Mouse (Mus musculus) cerebellum, adult 18-20 months (tissue): ENCODE measurements at regions not wholly inside any gene's neighbourhood (a gene's known extent, or its start where the extent isn't known, plus 50 kb on each side); places are given as distances from the start of the nearest gene placed in this dataset.
A peak's percentile ranks its signal among the peaks of the same experiment; 100 is the strongest.

Source experiments
- DNase-seq, 2 experiments: peaks; one replicate each; pipeline ENCODE4 v3.0.0; 2021

DNA sequence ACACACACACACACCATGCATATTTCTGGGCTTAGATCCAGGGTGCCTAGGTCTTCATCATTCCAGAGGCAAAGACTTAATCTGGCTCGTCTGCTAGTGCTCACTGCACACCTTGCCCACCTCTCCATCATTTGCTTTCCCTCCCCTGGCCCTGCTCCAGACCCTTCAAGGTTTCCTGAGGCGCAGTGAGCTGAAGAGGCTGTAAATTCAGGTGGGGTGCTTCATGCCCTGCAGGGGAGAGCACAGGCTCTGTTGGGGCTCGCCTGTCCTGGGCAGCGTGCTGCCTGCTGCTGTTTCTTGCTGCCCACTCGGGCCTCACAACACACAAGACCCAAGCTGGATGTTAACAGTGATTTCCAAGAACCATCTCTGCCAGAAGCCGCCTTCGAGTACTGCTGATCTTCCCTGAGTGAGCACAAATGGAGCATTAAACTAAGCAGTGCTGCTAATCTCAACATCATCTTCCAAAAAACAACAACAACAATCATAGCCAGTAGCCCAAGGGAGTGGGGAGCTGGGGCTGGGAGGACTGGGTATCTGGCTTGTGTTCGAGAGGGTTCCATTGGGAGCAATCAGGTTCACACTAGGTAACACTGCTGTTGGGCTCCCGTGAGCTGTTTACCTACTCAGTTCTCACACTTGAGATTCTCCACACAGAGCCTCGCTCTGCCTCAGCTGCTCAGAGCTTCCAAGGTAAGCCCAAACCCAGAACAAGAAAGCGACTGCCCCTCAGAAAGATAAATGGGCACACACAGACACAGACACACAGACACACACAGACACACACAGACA lies 181.1 kb downstream of the Wdr11 start:
- no peak for DNase-seq

DNA sequence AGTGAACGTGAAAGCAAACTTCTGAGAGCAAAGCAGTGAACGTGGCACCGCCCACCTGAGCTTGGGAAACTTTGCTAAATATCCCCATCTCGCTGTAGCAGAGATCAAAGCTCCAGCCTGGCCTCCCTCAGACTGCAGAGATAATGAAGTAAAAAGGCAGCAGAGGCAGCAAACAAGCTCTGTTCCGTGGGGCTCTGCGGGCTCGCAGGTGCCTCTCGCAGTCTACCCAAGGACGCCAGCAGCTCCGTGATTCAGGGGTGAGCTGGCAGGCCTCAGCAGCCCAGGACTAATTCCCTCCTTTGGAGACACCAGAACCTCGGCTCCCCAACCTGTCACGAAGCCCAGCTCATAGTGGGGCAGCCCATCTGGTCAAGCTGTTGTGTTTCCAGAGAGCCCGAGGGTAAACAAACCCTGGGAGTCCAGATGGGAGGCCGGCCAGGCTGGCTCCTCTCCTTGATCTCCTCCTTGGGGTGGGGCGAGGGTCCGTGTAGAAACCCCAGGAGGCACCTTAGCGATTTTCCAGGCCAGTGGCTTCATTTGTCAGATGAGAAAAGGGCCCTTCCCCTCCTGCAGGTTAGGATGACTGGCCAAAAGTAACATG lies 182.7 kb downstream of the Wdr11 start:
- peak; percentile 75 to 80 for DNase-seq

DNA sequence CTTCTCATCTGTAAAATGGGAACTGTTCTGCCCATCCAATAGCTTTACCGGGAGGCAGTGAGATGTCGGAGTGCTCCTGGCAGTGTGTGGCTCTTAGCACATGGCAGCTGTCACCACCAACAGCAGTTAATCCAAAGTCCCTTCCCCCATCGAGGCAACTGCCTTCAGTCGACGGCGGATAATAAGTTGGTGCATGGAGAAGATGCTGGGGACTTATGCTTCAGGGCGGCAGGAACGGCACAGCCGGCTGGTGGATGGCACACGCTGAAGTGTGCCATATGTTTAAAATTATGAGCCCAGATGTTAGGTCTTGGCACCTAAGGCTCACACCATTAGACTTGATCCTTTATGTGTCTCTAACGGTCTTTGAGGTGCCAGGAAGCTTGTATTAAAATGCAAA lies 183.5 kb downstream of the Wdr11 start:
- DNase-seq = no peak

DNA sequence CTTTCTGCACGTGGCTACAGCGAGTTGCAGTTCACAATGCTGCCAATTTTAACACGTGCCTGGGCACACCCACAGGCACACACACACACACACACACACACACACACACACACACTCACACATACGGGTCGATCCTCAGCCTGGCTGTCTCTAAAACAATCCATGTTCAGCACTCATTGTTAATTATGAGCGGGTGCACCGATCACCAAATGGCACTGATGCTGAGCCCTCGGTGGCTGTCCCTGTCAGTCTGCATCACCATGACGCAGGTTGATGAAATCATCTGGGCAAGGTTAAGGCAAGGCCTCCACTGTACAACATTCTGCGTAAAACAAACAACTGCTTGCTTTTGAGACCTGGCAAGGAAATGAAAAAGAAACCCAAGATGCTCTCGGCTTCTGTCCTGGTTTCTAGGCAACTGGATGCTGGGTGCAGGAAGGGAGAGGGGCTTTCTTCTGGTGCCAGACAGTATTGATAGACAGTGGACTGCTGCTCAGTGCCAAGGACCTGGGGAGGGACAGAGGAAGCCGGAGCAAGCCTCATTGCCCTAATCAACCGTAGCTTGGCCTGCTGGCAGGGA lies 187.3 kb downstream of the Wdr11 start:
- peak; percentile 15 to 25 for DNase-seq

DNA sequence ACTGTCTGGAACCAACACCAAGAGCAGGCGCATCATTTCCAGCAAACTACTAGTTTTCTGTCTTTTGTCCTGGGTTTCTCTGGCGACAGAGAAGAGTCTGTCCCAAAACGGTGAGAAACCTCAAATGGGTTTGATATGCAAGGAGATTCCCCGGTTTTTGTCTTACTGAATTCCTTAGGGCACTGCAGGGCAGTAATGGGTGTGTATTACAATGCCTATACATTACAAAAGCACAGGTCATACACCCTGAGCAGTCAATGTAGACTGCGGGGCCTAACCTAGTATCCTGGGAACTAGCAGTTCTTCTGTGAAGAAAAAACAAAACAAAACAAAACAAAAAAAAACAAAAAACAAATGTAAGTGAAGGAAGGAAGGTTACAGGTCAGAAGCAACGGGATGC lies 188.3 kb downstream of the Wdr11 start:
- DNase-seq = no peak

DNA sequence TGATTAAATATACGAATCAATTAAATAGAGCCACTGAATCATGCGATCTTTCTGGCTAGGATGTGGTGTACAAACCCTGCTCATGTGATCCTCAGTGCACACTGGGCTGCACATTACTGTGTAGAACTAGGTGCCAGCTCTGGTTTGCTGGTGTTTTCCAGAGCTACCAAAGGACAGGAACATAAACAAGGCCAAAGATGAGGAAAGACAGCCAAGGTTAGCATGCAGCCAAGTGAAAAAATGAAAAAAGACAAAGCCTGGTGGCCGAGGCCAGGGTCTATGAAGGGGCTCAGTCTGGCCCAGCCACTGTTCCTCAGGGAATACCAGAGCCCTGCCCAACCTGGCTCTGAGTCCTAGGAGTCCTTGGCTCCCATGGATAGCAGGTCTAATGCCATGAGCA lies 190.1 kb downstream of the Wdr11 start:
- no peak for DNase-seq

DNA sequence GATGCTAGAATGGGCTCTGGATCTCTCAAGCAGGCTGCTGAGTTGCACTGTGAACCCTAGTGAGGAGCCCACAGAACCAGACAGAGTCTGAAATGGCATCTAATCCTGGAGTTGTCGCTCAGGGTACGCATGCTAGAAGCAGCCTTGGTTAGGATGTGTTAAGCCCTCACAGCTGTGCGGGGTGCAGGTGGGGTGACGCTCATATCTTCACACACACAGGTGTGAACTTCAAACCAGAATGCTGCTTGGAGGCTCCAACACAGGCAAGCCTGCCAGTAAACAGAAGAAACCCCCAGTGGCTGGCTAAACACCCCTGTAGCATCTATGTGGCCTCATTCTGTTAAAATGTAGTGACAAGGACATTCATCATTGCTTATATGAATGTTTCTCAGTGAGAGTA lies 193.3 kb downstream of the Wdr11 start:
- no peak for DNase-seq

DNA sequence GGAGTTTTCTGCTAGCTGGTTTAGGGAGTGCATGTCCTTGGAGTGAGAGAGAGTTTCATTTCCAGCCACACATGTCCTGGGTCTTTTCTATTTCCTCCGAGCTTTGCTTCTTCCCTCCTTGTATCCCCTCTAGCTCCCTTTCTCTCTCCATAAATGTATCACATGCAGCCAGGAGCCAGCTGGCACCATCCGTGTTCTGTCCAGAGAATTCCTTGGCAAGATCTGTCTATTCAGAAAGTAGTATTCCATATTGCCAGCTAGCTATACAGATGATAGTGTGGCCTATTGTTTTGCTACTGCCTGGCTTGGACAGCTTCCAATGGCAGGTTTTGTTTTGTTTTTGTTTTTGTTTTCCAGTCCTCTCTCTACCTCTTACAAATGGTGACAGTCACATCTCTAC lies 195.3 kb downstream of the Wdr11 start:
- DNase-seq = peak in 1 of 2 experiments; percentile 14

DNA sequence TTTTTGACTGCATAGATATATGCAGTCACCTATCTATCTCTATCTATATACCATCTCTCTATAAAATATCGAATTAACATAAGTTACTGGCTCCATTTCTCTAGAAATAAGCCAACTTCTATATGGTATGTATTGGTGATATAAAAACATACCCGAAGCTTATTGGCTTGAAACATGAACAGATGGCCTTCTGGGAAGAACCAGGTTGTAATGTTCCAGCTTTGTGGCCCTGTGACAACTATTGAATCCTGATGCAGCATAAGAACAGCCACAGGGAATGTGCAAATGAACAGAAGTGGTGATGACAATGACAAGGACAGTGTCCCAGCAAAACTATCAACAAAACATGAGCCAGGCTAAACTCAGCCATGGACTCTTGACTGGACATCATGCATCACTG lies 196.1 kb downstream of the Wdr11 start:
- DNase-seq = no peak

DNA sequence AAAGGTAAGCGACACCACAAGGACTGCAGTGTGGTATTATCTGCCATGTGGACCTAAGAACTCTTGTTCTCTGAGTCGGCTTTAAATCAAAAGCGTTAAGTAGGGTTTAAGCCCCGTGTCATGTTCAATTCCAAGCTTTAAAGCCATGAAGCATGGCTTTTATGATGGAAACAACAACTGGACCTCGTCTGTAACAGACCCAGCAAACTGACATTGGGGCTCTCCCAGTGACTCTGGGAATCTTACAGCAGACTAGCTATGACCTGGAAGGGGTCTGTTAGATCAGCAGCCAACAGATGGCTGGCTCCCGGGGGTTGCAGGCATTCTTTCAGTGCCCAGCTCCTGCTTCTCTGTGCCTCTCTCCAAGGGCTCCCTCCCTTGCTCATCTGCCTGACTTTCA lies 197.8 kb downstream of the Wdr11 start:
- no peak for DNase-seq

DNA sequence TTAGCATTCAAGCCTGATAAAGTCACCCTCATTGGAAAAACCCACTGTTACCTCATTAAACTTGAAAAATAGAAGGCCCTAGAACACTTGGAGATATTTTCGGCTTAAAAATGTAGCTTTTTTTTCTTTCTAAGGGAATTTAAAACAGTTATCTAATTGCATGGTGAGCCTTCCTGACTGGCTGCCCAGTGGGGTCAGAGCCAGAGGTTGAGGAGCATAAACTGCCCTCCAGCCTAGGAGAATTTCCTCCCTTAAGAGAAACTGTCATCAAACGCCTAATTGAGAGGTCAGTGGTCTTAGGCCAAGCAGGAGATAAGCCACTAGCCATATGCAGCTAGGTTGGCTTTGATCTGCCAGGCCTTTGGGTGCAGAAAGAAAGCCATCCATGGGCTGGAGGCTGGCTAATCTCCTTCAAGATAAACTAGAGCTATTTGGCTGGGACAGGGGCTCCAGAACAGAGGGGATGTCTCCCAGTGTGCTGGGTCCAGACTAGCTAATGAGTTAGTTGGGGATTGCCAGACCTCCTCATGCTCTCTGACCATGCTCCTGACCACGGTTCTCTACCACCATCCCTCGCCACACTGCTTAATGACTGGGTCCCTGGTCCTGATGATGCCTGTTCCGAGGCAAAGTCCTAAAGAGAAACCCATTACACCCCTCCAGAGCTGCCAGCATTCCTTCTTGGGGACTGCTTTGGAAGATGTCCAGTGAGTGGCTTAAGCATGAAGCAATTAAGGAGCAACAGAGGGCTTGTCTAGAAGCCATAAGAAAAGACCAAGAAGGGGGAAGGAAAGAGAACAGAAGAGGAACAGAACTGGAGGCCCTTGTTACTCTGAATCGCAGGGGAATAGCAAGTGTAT lies 199.2 kb downstream of the Wdr11 start:
- DNase-seq = no peak

DNA sequence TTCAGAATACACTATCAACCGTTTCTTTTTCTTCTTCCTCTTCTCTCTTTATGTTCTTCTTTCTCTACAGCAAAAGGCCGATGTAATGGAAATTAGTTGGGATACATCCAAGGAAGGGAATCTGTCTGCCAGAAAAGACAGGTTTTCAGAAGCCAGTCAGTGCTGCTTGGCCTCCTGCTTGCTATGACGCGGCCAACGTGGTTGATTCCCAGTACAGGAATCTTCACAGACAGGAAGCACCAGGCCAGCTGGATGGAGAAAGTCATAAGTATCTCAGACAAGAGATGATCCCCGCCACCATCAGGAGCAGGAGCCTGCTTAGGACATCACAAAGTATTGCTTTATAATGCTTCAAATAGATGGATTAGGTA lies 199.8 kb downstream of the Wdr11 start:
- DNase-seq = no peak

DNA sequence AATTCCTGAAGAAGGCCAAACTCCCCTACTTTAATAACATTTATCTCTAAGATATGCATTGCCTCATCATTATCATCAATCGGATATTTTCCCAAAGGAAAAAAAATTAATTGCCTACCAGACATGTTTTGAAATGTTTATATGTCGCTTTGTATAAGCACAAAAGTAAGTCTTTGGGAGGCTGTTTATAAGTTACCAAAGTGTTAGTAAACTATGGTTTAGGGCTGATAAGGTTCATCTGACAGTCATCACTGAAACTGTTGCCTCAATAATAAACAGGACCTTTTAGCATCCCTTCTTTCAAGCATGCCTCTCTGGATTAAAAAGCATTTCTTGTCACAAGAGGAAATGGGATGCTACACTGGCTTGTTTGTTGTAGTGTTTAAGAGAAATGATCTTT lies 202.1 kb downstream of the Wdr11 start:
- DNase-seq = no peak

DNA sequence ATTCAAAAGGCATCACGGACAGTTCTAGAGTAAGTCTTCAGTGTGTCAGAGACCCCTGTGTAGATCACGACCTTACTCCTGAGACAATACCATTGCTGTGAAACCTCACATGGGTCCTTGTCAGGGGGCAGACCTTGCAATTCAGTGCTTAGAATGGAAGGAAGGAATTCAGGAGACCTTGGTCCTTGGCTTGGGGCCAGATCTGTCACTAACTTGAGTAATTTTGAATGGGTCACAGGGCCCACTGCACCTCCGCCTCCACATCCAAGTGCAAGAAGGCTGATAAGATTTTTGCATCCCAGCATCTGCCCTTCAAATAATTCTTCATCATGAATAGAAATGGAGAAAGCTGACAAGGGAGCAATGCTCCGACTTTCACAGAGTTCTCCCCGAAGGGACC lies 202.6 kb downstream of the Wdr11 start:
- no peak for DNase-seq

DNA sequence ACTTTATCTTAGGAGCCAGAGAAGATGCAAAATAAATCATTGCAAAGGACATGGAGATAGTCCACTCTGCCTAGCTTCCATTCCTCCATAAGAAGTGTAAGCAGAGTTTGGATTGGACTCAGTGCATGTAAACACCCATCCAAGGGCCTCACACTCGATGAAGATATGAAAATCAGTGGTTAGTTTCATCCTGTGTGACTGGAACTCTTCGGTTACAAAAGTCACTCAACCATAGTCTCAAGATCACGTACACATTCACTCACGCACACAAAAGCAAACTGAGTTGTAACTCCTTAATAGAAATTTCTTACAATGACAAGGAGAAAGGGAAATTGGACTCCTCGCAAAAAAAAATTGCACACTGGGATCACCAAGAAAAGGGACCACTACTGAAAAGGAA lies 206.9 kb downstream of the Wdr11 start:
- DNase-seq = no peak

DNA sequence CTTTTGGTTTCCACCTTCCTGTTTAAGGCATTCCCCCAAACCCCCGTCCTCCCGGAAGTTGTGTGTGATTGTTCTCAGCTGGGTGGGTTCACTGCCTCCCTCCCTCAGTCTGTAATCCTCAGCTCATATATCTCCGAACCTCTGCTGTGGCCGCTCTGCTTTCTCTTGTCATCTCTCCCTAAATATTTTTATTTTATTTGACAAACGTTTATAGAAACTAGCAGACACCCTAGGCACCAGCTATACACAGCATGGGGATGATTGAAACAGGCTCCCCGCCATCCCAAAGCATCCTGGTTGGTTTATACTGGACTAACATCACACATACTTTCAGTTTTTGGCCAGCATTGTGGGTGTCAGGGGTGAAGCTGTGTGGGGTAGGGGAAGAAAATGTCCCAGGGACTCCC lies 208.8 kb downstream of the Wdr11 start:
- no peak for DNase-seq

DNA sequence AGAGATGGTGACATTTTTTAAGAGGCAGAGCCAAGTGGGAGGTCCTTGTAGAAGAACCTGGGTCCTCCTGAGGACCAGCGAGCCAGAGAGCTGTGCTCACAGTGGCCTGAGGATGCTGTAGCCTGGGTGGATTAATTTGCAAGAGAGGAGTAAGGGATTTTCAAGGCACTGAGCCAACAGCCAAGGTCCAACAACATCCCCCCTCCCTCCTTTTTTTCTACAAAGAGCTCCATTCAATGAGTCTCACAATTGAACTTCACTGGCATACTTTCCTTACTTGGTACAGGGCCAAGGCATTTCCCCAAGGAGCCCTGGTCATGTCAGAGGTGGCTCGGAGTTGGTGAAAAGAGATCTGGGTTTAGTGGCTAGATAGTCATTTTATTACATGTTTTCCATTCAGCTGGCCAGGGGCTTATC lies 209.8 kb downstream of the Wdr11 start:
- no peak for DNase-seq

DNA sequence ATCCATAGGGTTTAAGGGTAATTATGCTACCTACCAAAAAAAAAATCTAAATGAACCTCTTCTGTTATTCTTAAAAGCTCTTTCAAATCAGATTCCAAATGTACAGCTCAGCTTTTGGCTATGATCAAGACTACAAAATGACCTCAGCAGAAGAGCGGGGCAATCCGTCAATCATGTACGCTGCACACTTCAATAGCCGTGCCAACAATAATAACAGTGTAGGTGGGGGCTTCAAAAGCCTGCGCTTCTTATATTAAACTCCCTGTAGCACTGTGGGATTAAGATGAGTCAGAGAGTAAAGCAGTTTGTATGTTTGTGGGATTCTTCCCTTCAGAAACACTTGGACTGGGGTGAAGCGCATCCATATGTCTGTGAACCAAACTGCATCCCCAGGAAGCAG lies 210.5 kb downstream of the Wdr11 start:
- no peak for DNase-seq

DNA sequence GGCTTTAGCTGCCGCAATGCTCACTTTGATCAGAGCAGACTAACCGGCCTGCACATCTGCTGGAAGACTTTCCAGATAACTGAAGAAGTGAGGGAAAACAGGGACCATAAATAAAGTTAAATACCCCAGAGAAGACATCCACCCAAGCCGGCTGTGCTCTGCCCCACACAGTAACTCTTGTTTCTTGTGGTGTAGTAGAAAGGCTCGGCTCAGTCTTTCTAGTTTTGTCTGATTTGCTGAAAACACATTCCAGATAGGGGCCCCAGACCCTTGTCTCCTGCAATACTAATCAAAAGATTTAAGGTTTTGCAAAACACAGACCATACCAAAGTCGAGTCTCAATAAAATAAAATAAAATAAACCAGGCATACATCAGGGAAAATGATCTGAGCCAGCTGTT lies 213.7 kb downstream of the Wdr11 start:
- no peak for DNase-seq

DNA sequence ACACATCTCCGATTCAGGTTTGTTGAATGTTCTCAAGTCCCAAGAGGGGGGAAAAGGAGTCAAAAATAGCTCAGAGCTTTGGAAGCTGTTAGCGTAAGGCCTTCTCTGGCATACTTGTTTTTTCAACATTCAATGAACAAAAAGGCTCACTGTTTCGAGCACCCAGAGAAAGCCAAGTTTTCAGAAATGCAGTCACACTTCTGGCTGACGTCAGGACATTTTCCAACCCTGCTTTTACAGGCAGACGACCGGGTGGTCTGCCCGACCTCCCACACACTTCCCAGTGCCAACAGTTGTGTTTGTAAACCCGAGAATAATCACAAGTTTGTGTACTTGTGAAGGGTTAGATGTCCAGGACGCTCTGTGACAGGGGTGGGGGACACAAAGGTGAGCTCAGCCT lies 218.5 kb downstream of the Wdr11 start:
- no peak for DNase-seq

DNA sequence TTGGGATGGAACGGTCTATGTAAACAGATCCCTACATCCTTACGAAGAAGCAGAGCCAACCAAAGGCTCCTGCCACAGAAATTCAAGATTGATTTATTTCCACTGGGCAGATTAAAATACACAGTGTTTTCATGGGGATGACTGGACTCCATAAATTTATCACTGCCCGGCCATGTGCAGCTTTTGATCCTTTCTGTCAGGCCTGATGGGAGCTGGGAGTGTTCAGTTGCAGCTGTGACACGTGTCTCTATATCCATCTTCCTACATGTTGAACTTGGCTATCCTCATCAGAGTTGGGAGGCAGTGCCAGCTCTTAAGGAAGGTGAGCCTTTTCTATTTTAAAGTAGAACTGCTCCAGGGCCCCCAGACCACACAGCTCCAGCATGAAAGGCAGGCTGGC lies 218.9 kb downstream of the Wdr11 start:
- no peak for DNase-seq

DNA sequence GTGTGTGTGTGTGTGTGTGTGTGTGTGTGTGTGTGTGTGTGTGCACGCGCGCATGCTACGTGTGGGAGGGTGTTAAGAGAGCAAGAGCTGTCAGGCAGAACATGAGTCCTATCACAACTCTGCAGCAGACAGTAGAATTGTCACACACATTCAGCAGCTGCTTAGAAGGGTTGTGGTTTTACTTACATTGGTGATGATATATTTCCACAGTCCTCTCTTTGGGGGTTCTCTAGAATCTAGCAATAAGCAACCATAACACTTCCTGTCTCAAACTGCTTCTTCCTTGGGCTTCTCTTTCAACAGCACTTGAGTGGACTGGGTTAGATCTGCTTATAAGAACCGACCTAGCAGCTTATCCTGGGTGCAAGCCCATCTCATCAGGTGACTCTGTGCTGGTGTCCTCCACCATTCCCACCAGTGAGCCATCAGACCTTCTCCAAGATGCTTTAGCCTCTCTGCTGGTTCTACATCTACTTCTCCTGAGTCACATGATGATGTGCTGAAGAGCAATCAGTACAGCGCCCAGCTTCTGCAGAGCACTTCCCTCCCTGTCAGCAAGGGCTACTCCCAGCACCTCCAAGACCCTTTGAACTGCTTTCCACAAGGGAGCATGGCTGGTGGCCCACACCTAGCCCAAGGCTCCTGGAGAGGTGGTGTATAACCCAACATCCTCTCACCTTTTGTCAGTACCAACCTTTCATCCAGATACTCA lies 222.6 kb downstream of the Wdr11 start:
- no peak for DNase-seq

DNA sequence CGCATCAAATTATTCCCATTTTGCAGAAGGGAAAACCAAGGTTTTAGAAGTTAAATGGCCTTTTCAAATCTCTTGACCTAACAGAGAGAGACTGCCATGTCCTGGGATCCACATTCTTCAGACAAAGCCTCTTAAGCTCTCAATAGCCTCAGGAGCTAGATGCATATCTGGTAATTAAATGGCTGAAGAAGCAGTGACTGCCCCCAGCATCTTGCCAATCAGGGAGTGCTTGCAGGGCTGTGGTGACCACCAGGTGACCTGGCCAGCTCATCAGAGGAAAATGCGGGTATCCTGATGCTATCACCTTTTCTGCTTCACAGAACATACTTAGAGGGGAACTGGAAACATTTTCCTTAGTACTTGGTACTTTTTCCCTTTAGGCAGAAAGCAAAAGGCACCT lies 227.2 kb downstream of the Wdr11 start:
- no peak for DNase-seq
